Mouse (Mus musculus) limb, embryonic 14.5 days (tissue): ENCODE measurements around the gene Hoxd10. TPM values are rescaled to one million over a fixed set of nuclear protein-coding genes. Genes with fewer than 3 reads are reported as not detected.

Experiments used
- ATAC-seq: fragments of 200-750 bp; cut with Nextera tagmentation; 2 replicates; pipeline ENCODE4 v1.8.0; 2017; ENCODE audit warnings: low read depth, moderate number of reproducible peaks, moderate TSS enrichment; ENCODE audit not compliant: low FRiP score
- DNase-seq: peaks from one replicate; pipeline ENCODE4 v3.0.0-alpha.2; 2015; ENCODE audit warnings: low spot score
- H3K27ac ChIP-seq: fragments of 300-500 bp; sonication (generic); replicated peaks from 2 replicates; pipeline ENCODE4 v1.5.1; 2014; ENCODE audit warnings: low read depth, mild to moderate bottlenecking, low read length, moderate library complexity, mixed read lengths
- H3K27me3 ChIP-seq: fragments of 300-500 bp; sonication (generic); 2 replicates; pipeline ENCODE4 v1.6.1; 2014; ENCODE audit warnings: low read length, mixed read lengths; ENCODE audit not compliant: control insufficient read depth, insufficient read depth
- H3K36me3 ChIP-seq: fragments of 300-500 bp; sonication (generic); 2 replicates; pipeline ENCODE4 v1.6.1; 2014; ENCODE audit warnings: mild to moderate bottlenecking, low read length, moderate library complexity, mixed read lengths; ENCODE audit not compliant: control insufficient read depth, insufficient read depth
- H3K4me1 ChIP-seq: fragments of 300-500 bp; sonication (generic); 2 replicates; pipeline ENCODE4 v1.6.1; 2014; ENCODE audit warnings: antibody characterized with exemption, low read length, mixed read lengths; ENCODE audit not compliant: control insufficient read depth, insufficient read depth
- H3K4me2 ChIP-seq: fragments of 300-500 bp; sonication (generic); replicated peaks from 2 replicates; pipeline ENCODE4 v1.6.1; 2014; ENCODE audit warnings: low read depth, mild to moderate bottlenecking, low read length, moderate library complexity; ENCODE audit not compliant: severe bottlenecking
- H3K4me3 ChIP-seq: fragments of 300-500 bp; sonication (generic); replicated peaks from 2 replicates; pipeline ENCODE4 v1.5.1; 2014; ENCODE audit warnings: low read length
- H3K9ac ChIP-seq: fragments of 300-500 bp; sonication (generic); 2 replicates; pipeline ENCODE4 v1.6.1; 2014; ENCODE audit warnings: mild to moderate bottlenecking, low read depth, low read length, moderate library complexity; ENCODE audit not compliant: severe bottlenecking
- H3K9me3 ChIP-seq: fragments of 300-500 bp; sonication (generic); 2 replicates; pipeline ENCODE4 v1.6.1; 2016; ENCODE audit warnings: low read length; ENCODE audit not compliant: control insufficient read depth
- POLR2A ChIP-seq: fragments of 200-500 bp; IDR thresholded peaks from 2 replicates; pipeline ENCODE4 v1.8.0; 2012; ENCODE audit warnings: inconsistent platforms, mild to moderate bottlenecking, moderate library complexity, borderline replicate concordance; ENCODE audit not compliant: insufficient read depth, insufficient read length; ENCODE audit errors: extremely low read depth
- WGBS: fragments of 180-500 bp; shearing (Covaris S2); extraction: QIAGEN DNeasy Blood & Tissue Kit; methylation state at CpG from one replicate; pipeline ENCODE4 v1.1.7; 2014; 5-methylcytosine and 5-hydroxymethylcytosine counted together
- polyA plus RNA-seq, 2 experiments: library from polyadenylated mRNA; depleted of rRNA in 1 of 2; stranded (reverse) in 1 of 2; unstranded in 1 of 2; fragments of >200 nt; fragmentation: Nextera tagmentation in 1 of 2; extraction: Ambion mirVana in 1 of 2; gene quantifications; 2 replicates each; pipeline versions ENCODE4 v1.2.1 to v1.2.3; 2012 to 2014

Gene Hoxd10
- polyA plus RNA-seq, 2 experiments = 18.3 to 39.4 TPM

- peaks cover 15% of the 10 kb centered on the region for H3K4me1 ChIP-seq
- H3K27ac ChIP-seq = no peak overlapping the region
- H3K36me3 ChIP-seq = no peaks in the 10 kb centered on the region
- H3K4me3 ChIP-seq = no peak overlapping the region
- no peak for ATAC-seq
- no peak overlapping the region for H3K9ac ChIP-seq
- DNase-seq = peak; percentile 82
- TF ChIP-seq POLR2A = no peak
- 11% methylated on average over 17 of the region's 17 CpGs for WGBS
- no peaks in the 10 kb centered on the region for H3K9me3 ChIP-seq
- H3K27me3 ChIP-seq = peaks cover 68% of the 10 kb centered on the region
- H3K4me2 ChIP-seq = peak overlapping the region; percentile 34; the same call in 1 of the 2 replicates
Measured at GRCm38 (mm10) chr2:74701949-74702819, 10.5 kb downstream of the Hoxd10 start.

DNA sequence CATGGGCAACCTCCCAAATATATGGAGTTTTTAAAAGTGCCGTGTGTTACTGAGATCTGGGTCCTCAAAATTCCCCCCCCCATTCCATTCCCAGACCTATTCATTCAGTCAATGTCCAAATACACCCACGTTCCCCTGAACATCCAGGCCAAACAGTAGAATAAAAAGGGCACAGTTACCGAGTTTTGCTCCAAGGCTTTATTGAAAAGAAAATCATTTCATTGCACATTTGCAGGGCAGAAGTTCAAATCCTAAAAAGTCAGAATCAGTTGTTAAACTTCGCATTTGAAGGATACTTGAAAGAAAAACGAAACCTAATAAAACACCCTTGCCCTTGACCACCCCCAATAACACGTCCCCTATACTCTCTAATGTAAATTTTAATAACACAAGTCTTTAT is 11.1 kb downstream of the Hoxd10 start:
- WGBS = 18% methylated on average over 6 of the region's 6 CpGs
- Histone ChIP-seq H3K9me3 (no peaks in the 10 kb centered on the region), H3K9ac (no peak overlapping the region), H3K36me3 (no peaks in the 10 kb centered on the region), H3K4me1 (peaks cover 15% of the 10 kb centered on the region), H3K27me3 (peaks cover 75% of the 10 kb centered on the region), H3K27ac (no peak overlapping the region), H3K4me2 (no peak overlapping the region), H3K4me3 (no peak overlapping the region)
- DNase-seq (no peak), ATAC-seq (no peak)
- no peak for TF ChIP-seq POLR2A

DNA sequence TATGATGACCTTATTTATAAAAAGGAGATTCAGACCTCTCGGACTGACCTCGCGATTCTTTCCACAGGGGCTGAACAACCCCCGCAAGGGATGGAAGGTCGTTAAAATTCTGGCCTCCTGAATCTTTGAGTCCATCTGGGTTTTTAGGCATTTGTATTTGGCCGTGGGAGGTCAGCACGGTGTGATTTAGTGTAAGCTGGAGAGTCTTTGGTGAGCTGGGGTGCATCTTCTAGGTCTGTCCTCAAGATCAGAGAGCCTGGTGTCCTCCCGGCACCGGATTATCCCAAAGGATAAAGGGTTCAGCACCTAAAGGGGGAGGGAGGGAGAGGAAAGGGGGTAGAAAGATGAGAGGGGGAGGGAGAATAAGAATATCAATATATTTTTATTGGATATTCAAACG is 11.6 kb downstream of the Hoxd10 start:
- 11% methylated on average over 10 of the region's 10 CpGs for WGBS
- Histone ChIP-seq H3K9me3 (no peaks in the 10 kb centered on the region), H3K27ac (no peak overlapping the region), H3K4me3 (no peak overlapping the region), H3K9ac (no peak overlapping the region), H3K4me1 (peaks cover 12% of the 10 kb centered on the region), H3K4me2 (no peak overlapping the region), H3K36me3 (no peaks in the 10 kb centered on the region), H3K27me3 (peaks cover 79% of the 10 kb centered on the region)
- ATAC-seq (no peak), DNase-seq (no peak)
- TF ChIP-seq POLR2A = no peak

DNA sequence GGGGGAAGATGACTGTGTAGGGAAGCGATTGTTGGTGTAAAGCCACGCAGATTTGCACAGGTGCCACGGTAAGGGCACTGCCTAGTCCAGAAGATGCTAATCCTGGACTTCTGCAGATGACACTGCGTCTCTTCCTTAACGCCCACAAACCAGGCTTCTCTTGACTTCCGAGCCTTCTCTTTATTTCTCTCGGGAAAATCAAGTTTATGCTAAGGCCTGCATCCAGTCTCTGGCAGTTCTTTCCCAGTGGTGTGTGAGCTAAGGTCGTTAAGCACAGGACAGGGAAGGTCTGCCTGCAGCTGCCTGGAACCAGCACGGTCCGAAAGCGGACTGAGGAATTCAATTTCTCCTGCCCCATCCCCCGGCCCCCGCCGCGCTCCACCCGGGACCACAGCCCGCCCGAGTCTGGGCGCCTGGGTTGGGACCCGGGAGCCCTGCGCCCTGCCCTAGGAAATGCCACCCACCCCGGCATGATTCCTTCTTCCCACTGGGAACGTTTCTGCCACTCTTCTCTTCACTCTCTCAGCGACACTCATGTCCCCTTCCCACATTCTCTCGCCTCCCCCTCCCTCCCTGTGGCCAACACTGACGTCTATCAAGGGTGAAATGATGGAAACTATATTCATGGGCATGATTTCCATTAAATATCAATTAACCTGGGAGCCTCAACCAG is 12.1 kb downstream of the Hoxd10 start:
- Histone ChIP-seq H3K4me3 (peak overlapping the region; percentile 53), H3K4me1 (peaks cover 9% of the 10 kb centered on the region), H3K9me3 (no peaks in the 10 kb centered on the region), H3K4me2 (peak overlapping the region; percentile 78), H3K36me3 (no peaks in the 10 kb centered on the region), H3K9ac (no peak overlapping the region), H3K27ac (no peak overlapping the region), H3K27me3 (peaks cover 84% of the 10 kb centered on the region)
- 5% methylated on average over 26 of the region's 26 CpGs for WGBS
- ATAC-seq (no peak), DNase-seq (no peak)
- no peak for TF ChIP-seq POLR2A

DNA sequence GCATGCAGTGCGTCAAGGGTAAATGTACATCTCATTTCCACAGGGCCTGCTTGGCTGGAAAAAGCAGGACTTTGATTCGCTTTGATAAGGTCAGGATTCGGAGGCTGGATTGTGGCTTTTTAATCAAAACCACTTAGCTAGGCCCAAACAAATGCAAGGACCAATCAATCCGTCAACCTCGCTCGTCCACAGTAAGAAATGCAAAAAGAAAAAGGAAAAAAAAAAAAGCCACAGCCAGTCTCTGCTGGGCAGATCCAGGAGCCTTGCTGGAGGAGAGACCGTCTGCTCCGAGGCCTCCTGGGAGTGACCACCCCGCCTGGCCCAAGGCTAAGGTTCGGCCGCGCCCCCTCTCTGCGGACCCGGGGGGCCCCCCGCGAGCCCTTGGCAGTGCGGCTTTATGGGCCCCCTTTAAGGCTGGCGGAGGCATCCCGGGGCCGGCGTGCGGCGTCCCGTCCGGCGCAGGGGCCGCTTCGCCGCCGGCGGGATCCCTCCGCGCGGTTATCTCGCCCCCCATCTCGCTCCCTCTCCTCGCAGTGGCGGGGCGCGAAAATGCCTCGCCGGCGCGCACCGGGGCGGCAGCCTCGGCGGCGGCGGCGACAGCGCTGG is 12.8 kb downstream of the Hoxd10 start, which contains the start of gene Hoxd8:
Gene Hoxd8, plus strand, starts transcription at position 223 of the 606 bp plus-strand sequence.
- TF ChIP-seq POLR2A = no peak
- Histone ChIP-seq H3K9me3 (no peaks in the 10 kb centered on the region), H3K9ac (peak within 1 kb of the TSS; percentile 73), H3K27me3 (peaks cover 85% of the 10 kb centered on the region), H3K4me2 (peak within 1 kb of the TSS; percentile 78), H3K36me3 (no peaks in the 10 kb centered on the region), H3K4me3 (peak within 1 kb of the TSS; percentile 53), H3K4me1 (peaks cover 5% of the 10 kb centered on the region), H3K27ac (peak within 1 kb of the TSS; percentile 83)
- DNase-seq = no peak
- WGBS = 2% methylated on average over 22 of the region's 52 CpGs
- ATAC-seq = peak; percentile 15; the same call in 1 of the 2 replicates
